Mouse (Mus musculus): ENCODE measurements around the gene Card10.

Card10 gene

GRCm38 (mm10) chr15:78735431-78736180, 67.2 kb downstream of the Card10 start:
- DNase-seq (ENCODE audit: low spot score): no peak

DNA sequence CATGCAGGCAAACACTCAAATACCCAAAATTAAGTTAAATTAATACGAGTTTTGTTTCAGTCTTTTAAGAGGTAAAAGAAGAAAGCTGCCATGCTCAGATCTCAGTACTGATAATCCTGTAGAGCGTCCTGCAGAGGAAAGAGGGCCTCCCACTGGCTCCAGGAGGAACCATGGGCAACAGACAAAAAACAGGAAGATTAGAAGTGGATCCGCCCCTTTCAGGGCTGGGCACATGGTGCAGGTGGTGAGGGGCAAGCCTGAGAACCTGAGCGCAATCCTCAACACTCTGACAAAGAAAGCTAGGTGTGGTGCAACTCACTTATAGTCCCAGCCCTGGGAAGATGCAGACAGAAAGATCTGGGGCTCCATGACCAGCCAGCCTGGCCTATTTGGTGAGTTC, 71.0 kb downstream of the Card10 start:
- no peak for DNase-seq (ENCODE audit: low spot score)

GRCm38 (mm10) chr15:78730315-78731049, 72.4 kb downstream of the Card10 start:
- DNase-seq (ENCODE audit: low spot score): no peak

DNA sequence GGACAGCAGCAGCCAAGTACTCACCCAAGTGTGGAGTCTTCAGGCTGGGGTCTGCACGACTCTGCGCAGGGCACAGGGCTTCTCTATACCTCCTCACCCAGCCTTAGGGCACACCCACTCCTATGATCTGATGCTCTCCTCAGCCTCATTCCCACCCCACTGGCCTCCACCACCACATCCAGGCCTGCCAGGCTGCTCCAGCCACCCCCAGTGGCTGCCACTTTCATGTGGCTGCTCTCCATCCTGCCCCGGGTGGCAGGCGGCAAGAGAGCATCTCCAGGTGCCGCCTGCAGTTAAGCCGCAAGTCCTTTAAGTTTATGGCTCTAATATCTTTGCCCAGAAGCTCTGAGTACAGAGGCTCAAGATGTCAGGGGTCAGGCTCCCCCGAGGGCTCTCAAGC, 76.1 kb downstream of the Card10 start:
- no peak for DNase-seq (ENCODE audit: low spot score)

All from testis, postnatal 10 days (tissue).